8 mouse cellular contexts compared by ENCODE assay signal in genomic region chr19:7039841-7040636, GRCm38 (mm10). TPM values are rescaled to one million over a fixed set of nuclear protein-coding genes. Genes with fewer than 3 reads are reported as not detected.
DNase-seq lines count a peak whose midpoint lies in the region; ATAC-seq and TF ChIP-seq lines count a peak whose summit lies in the region.

TSS of gene Stip1 (minus strand) at chr19:7039967.

- H3K27me3 ChIP-seq in megakaryocyte, embryonic 14.5 days (replicated peaks): peaks cover 3% of the 10 kb centered on the region

- peak within 1 kb of the TSS; percentile 57 for H3K4me3 ChIP-seq in cortical plate, adult 2 months (ENCODE audit: insufficient read depth, low read length)
- peak within 1 kb of the TSS; percentile 95 for H3K4me3 ChIP-seq in megakaryocyte, embryonic 14.5 days (replicated peaks)

- peak; percentile 98 for TF ChIP-seq POLR2A in cortical plate, adult 2 months (IDR thresholded peaks at IDR 0.05; ENCODE audit: extremely low read depth, insufficient read depth, low read length)

- H3K4me1 ChIP-seq in cortical plate, adult 2 months (ENCODE audit: control insufficient read depth, insufficient read depth, low read length): peaks cover 3% of the 10 kb centered on the region
- H3K4me1 ChIP-seq in megakaryocyte, embryonic 14.5 days: peaks cover 61% of the 10 kb centered on the region

- H3K9me3 ChIP-seq in megakaryocyte, embryonic 14.5 days: no peaks in the 10 kb centered on the region

- H3K27ac ChIP-seq in cortical plate, adult 2 months (ENCODE audit: insufficient read depth, low read length): peak within 1 kb of the TSS; percentile 72

- peak; percentile 98 to 99 for DNase-seq in gastrocnemius, adult 8-10 months (ENCODE audit: low spot score in 2 of 2)
- DNase-seq in hindlimb bud, embryonic 11.5 days (ENCODE audit: extremely low spot score, low read depth, low spot score): peak; percentile 99
- DNase-seq in left cerebral cortex, adult 8-10 months (ENCODE audit: low spot score in 2 of 2): peak; percentile 95 to 100
- DNase-seq in right cerebral cortex, postnatal 10 days (ENCODE audit: low spot score in 2 of 2): peak; percentile 100
- DNase-seq in urinary bladder, postnatal 25 days (ENCODE audit: low spot score): peak; percentile 94

- ATAC-seq in activated CD4-positive, CD25-positive, alpha-beta regulatory T cell, adult 4 months: peak; percentile 93

- no peak for TF ChIP-seq CTCF in cortical plate, adult 2 months (IDR thresholded peaks at IDR 0.05; ENCODE audit: extremely low read depth, insufficient read depth, low read length)

- peaks cover 19% of the 10 kb centered on the region for H3K36me3 ChIP-seq in megakaryocyte, embryonic 14.5 days (replicated peaks; ENCODE audit: low read length)

RNA-seq across cellular contexts. Expression of gene Stip1, which starts in this region (rescaled TPM):
- polyA plus RNA-seq in activated CD4-positive, CD25-positive, alpha-beta regulatory T cell, adult 4 months (2017; shearing (Covaris generic)): 100 to 1,000 TPM; 105 to 165 TPM
- polyA plus RNA-seq in cortical plate, adult 2 months (2012; rRNA removed): 133 and 140 TPM in 2 replicates
- total RNA-seq in gastrocnemius, adult 8-10 months (2022): 10 to 100 TPM; 77.9 to 86.5 (median 81.8) TPM
- total RNA-seq in left cerebral cortex, adult 8-10 months (2022): 100 to 1,000 TPM; 160 to 199 (median 183) TPM
- 29.9 and 116 TPM in 2 replicates for polyA plus RNA-seq in megakaryocyte, embryonic 14.5 days (2012; ENCODE audit: insufficient read depth, low replicate concordance)

Comparison
In these comparisons a context has a peak if more than half of its experiments do, and no peak if none do; other contexts are left out.
1. Peak in every context shown above with its lines: DNase-seq, ATAC-seq, H3K4me3 ChIP-seq and H3K27ac ChIP-seq.